Mouse (Mus musculus) CH12.LX (cell line): Measurements from ENCODE around the gene Ttc23l. TPM values are rescaled to one million over a fixed set of nuclear protein-coding genes. Genes with fewer than 3 reads are reported as not detected.
"Not testable (repeated sequence)": the region's sequence is repeated elsewhere in the genome, so short reads cannot be mapped to it uniquely, and the experiment has no call there.

Source experiments
- DNase-seq: peaks from one replicate; pipeline ENCODE4 v3.0.0-alpha.2; 2013; ENCODE audit errors: extremely low read depth
- H3K27ac ChIP-seq: 2 replicates; pipeline ENCODE4 v1.5.1; 2012; ENCODE audit warnings: low read depth, mild to moderate bottlenecking, control low read depth, moderate library complexity; ENCODE audit not compliant: insufficient read depth
- H3K27me3 ChIP-seq: replicated peaks from 2 replicates; pipeline ENCODE3; 2012; ENCODE audit warnings: inconsistent platforms
- H3K36me3 ChIP-seq, 2 experiments: replicated peaks in 1 of 2; 2 replicates each; pipeline versions ENCODE3 to v1.6.1; 2012; ENCODE audit warnings: inconsistent platforms in 1 of 2, low read length in 1 of 2, mild to moderate bottlenecking in 1 of 2, mixed read lengths in 1 of 2, moderate library complexity in 1 of 2; ENCODE audit not compliant: control insufficient read depth in 1 of 2, insufficient read depth in 1 of 2
- H3K4me1 ChIP-seq, 2 experiments: 2 replicates each; pipeline ENCODE4 v1.6.1; 2012; ENCODE audit warnings: inconsistent platforms in 1 of 2, moderate library complexity in 1 of 2; ENCODE audit not compliant: insufficient read depth in 2 of 2, control insufficient read depth in 1 of 2
- H3K4me2 ChIP-seq: 2 replicates; pipeline ENCODE4 v1.6.1; 2012; ENCODE audit warnings: low read depth, mild to moderate bottlenecking, control low read depth; ENCODE audit not compliant: poor library complexity, insufficient read depth, severe bottlenecking
- H3K4me3 ChIP-seq, 3 experiments: fragments of 150-350 bp in 1 of 3; sonication (generic) in 1 of 3; replicated peaks in 1 of 3; 2 replicates each; pipeline versions ENCODE3 to v1.5.1; 2011 to 2012; ENCODE audit warnings: low read depth in 2 of 3, low read length in 2 of 3, mild to moderate bottlenecking in 2 of 3, moderate library complexity in 2 of 3, control low read depth in 1 of 3, improper control_type of control experiment in 1 of 3, inconsistent platforms in 1 of 3, mixed read lengths in 1 of 3; ENCODE audit not compliant: poor library complexity in 1 of 3
- H3K79me2 ChIP-seq: replicated peaks from 2 replicates; pipeline ENCODE4 v1.6.1; 2012; ENCODE audit warnings: mild to moderate bottlenecking, moderate library complexity; ENCODE audit not compliant: control insufficient read depth, poor library complexity, insufficient read depth, severe bottlenecking; ENCODE audit errors: extremely low read depth
- H3K9ac ChIP-seq: 2 replicates; pipeline ENCODE4 v1.6.1; 2012; ENCODE audit warnings: low read depth, mild to moderate bottlenecking, control low read depth, moderate library complexity; ENCODE audit not compliant: insufficient read depth
- H3K9me3 ChIP-seq: replicated peaks from 2 replicates; pipeline ENCODE3; 2012; ENCODE audit warnings: low read length, inconsistent platforms, mixed read lengths
- CHD1 ChIP-seq: IDR thresholded peaks from 2 replicates; pipeline ENCODE4 v1.6.1; 2012; ENCODE audit warnings: low read depth, low read length, improper control_type of control experiment, inconsistent platforms
- CTCF ChIP-seq, 2 experiments: IDR thresholded peaks in 1 of 2; conservative IDR thresholded peaks in 1 of 2; 2 replicates each; pipeline ENCODE4 v1.5.1; 2011 to 2012; ENCODE audit warnings: low read depth in 2 of 2, low read length in 2 of 2, improper control_type of control experiment in 1 of 2, inconsistent platforms in 1 of 2, mild to moderate bottlenecking in 1 of 2, moderate library complexity in 1 of 2
- E2F4 ChIP-seq: IDR thresholded peaks from 2 replicates; pipeline ENCODE4 v1.6.1; 2011; ENCODE audit warnings: low read depth, low read length, improper control_type of control experiment; ENCODE audit not compliant: insufficient replicate concordance
- ETS1 ChIP-seq: conservative IDR thresholded peaks from 2 replicates; pipeline ENCODE4 v1.6.1; 2012; ENCODE audit warnings: low read depth, mild to moderate bottlenecking, inconsistent platforms, low read length, improper control_type of control experiment, moderate library complexity
- GABPA ChIP-seq: IDR thresholded peaks from 2 replicates; pipeline ENCODE4 v1.6.1; 2012; ENCODE audit warnings: low read depth, low read length, improper control_type of control experiment, inconsistent platforms; ENCODE audit not compliant: insufficient replicate concordance
- HCFC1 ChIP-seq: IDR thresholded peaks from 2 replicates; pipeline ENCODE4 v1.6.1; 2012; ENCODE audit warnings: low read depth, mild to moderate bottlenecking, inconsistent platforms, low read length, improper control_type of control experiment
- JUN ChIP-seq: IDR thresholded peaks from 2 replicates; pipeline ENCODE4 v1.6.1; 2011; ENCODE audit warnings: low read depth, mild to moderate bottlenecking, low read length, improper control_type of control experiment, moderate library complexity; ENCODE audit not compliant: insufficient read depth
- JUND ChIP-seq: conservative IDR thresholded peaks from 2 replicates; pipeline ENCODE4 v1.6.1; 2011; ENCODE audit warnings: low read depth, low read length, improper control_type of control experiment
- KAT2A ChIP-seq: IDR thresholded peaks from 2 replicates; pipeline ENCODE4 v1.6.1; 2012; ENCODE audit warnings: low read length, improper control_type of control experiment, inconsistent platforms; ENCODE audit not compliant: insufficient replicate concordance
- MAFK ChIP-seq: IDR thresholded peaks from 2 replicates; pipeline ENCODE4 v1.6.1; 2011; ENCODE audit warnings: low read length, improper control_type of control experiment; ENCODE audit not compliant: insufficient replicate concordance
- MAX ChIP-seq: IDR thresholded peaks from 2 replicates; pipeline ENCODE4 v1.6.1; 2011; ENCODE audit warnings: low read length, improper control_type of control experiment
- MAZ ChIP-seq: IDR thresholded peaks from 2 replicates; pipeline ENCODE4 v1.6.1; 2012; ENCODE audit warnings: low read depth, mild to moderate bottlenecking, inconsistent platforms, low read length, improper control_type of control experiment, moderate library complexity
- MEF2A ChIP-seq: IDR thresholded peaks from 2 replicates; pipeline ENCODE4 v1.6.1; 2014; ENCODE audit warnings: low read depth, mild to moderate bottlenecking, inconsistent platforms, low read length, improper control_type of control experiment, borderline replicate concordance
- MXI1 ChIP-seq: IDR thresholded peaks from 2 replicates; pipeline ENCODE4 v1.6.1; 2011; ENCODE audit warnings: mild to moderate bottlenecking, low read depth, low read length, improper control_type of control experiment
- NELFE ChIP-seq: IDR thresholded peaks from 2 replicates; pipeline ENCODE4 v1.6.1; 2011; ENCODE audit warnings: low read depth, low read length, improper control_type of control experiment
- PAX5 ChIP-seq: IDR thresholded peaks from 2 replicates; pipeline ENCODE4 v1.6.1; 2012; ENCODE audit warnings: low read length, inconsistent platforms, mixed read lengths
- POLR2A ChIP-seq: IDR thresholded peaks from 2 replicates; pipeline ENCODE4 v1.6.1; 2011; ENCODE audit warnings: low read depth, mild to moderate bottlenecking, improper control_type of control experiment, low read length
- RAD21 ChIP-seq: IDR thresholded peaks from 2 replicates; pipeline ENCODE4 v1.6.1; 2011; ENCODE audit warnings: low read depth, mild to moderate bottlenecking, low read length, improper control_type of control experiment, moderate library complexity
- RCOR1 ChIP-seq: conservative IDR thresholded peaks from 2 replicates; pipeline ENCODE4 v1.6.1; 2012; ENCODE audit warnings: low read depth, mild to moderate bottlenecking, inconsistent platforms, low read length, improper control_type of control experiment
- SIN3A ChIP-seq: IDR thresholded peaks from 2 replicates; pipeline ENCODE4 v1.6.1; 2012; ENCODE audit warnings: low read length, improper control_type of control experiment, inconsistent platforms
- SMC3 ChIP-seq: IDR thresholded peaks from 2 replicates; pipeline ENCODE4 v1.6.1; 2011; ENCODE audit warnings: low read depth, low read length, improper control_type of control experiment
- TBP ChIP-seq: conservative IDR thresholded peaks from 2 replicates; pipeline ENCODE4 v1.6.1; 2011; ENCODE audit warnings: low read depth, low read length, improper control_type of control experiment
- USF1 ChIP-seq: IDR thresholded peaks from 2 replicates; pipeline ENCODE4 v1.6.1; 2014; ENCODE audit warnings: low read depth, mild to moderate bottlenecking, inconsistent platforms, low read length, improper control_type of control experiment
- USF2 ChIP-seq: conservative IDR thresholded peaks from 2 replicates; pipeline ENCODE4 v1.6.1; 2011; ENCODE audit warnings: low read depth, low read length, improper control_type of control experiment
- ZC3H11A ChIP-seq: IDR thresholded peaks from 2 replicates; pipeline ENCODE4 v1.6.1; 2012; ENCODE audit warnings: low read depth, mild to moderate bottlenecking, inconsistent platforms, low read length, improper control_type of control experiment
- ZNF384 ChIP-seq: IDR thresholded peaks from 2 replicates; pipeline ENCODE4 v1.6.1; 2012; ENCODE audit warnings: low read depth, low read length, improper control_type of control experiment, inconsistent platforms
- dilution Hi-C: fragments of 300-500 bp; cut with MboI; formaldehyde crosslinking; loops from 2 replicates; pipeline ENCODE4 v1.14.3; 2020; ENCODE audit warnings: low sequenced_read_pairs; ENCODE audit not compliant: extremely low pct_unique_long_range_greater_than_20kb, extremely low pct_ligation_motif_present
- in situ Hi-C: fragments of 300-500 bp; cut with MboI; formaldehyde crosslinking; loops from 3 replicates; pipeline ENCODE4 v1.14.3; 2019; ENCODE audit warnings: low sequenced_read_pairs, low pct_ligation_motif_present, low pct_unique_long_range_greater_than_20kb, mixed read lengths
- polyA plus RNA-seq: library from polyadenylated mRNA; unstranded; fragments of >175 nt; gene quantifications from 2 replicates; pipeline ENCODE4 v1.2.1, GENCODE M21; 2012; ENCODE audit warnings: low read depth; ENCODE audit not compliant: insufficient read length
- total RNA-seq, 2 experiments: library from RNA; depleted of rRNA; stranded (reverse); fragments of 300-350 nt in 1 of 2; fragments of >200 nt in 1 of 2; gene quantifications; 2 replicates each; pipeline ENCODE4 v1.2.3; 2012 to 2014

Ttc23l gene
- total and polyA plus RNA-seq, 3 experiments = 0.15 to 0.31 TPM; not detected in 1

GRCm38 (mm10) chr15:10534591-10534990 lies 23.9 kb downstream of the Ttc23l start:
- no peak overlapping the region for H3K9ac ChIP-seq
- H3K9me3 ChIP-seq = no peaks in the 10 kb centered on the region
- DNase-seq = peak; percentile 47
- in situ Hi-C loops (no loop called here), dilution Hi-C loops (no loop called here)
- TF ChIP-seq ZNF384 (no peak), USF1 (no peak), RCOR1 (no peak), GABPA (no peak), POLR2A (no peak), ZC3H11A (no peak), JUN (no peak), USF2 (no peak), MAZ (no peak), SMC3 (peak; percentile 56), MAX (no peak), RAD21 (peak; percentile 68), PAX5 (no peak), ETS1 (no peak), CTCF (conservative IDR thresholded peaks at IDR 0.05 in 1 of 2, IDR thresholded peaks at IDR 0.05 in 1 of 2; ENCODE audit: low read depth in 2 of 2, low read length in 2 of 2) (peak in 1 of 2 experiments; percentile 66; a peak in 2 of 4 replicates), MXI1 (no peak), NELFE (no peak), TBP (no peak), MEF2A (no peak), E2F4 (no peak), SIN3A (no peak), CHD1 (no peak), KAT2A (no peak), HCFC1 (no peak), MAFK (no peak), JUND (no peak)
- H3K79me2 ChIP-seq = no peaks in the 10 kb centered on the region
- no peak overlapping the region for H3K4me3 ChIP-seq
- no peak overlapping the region for H3K27ac ChIP-seq
- H3K27me3 ChIP-seq = no peaks in the 10 kb centered on the region
- no peak overlapping the region for H3K4me2 ChIP-seq
- peaks cover 14 to 40% of the 10 kb centered on the region in 2 experiments; a peak in 3 of 4 replicates for H3K4me1 ChIP-seq
- no peaks in the 10 kb centered on the region for H3K36me3 ChIP-seq

- H3K4me2 ChIP-seq, dilution Hi-C loops: not testable (repeated sequence)
Observed at GRCm38 (mm10) chr15:10533361-10533760, 25.1 kb downstream of the Ttc23l start.

More at GRCm38 (mm10) chr15:10533361-10533760, 25.1 kb downstream of the Ttc23l start:
- H3K27ac ChIP-seq, in situ Hi-C loops, H3K79me2 ChIP-seq, H3K9me3 ChIP-seq, H3K36me3 ChIP-seq, H3K9ac ChIP-seq, H3K4me3 ChIP-seq, DNase-seq, H3K27me3 ChIP-seq: not testable (repeated sequence)
- H3K4me1 ChIP-seq = peaks cover 9 to 28% of the 10 kb centered on the region in 2 experiments; a peak in 3 of 4 replicates
